Mouse (Mus musculus) testis, adult 2 months (tissue): ENCODE data around the gene Leng1.

Experiments
- CTCF ChIP-seq: fragments of 200-500 bp; IDR thresholded peaks from 2 replicates; pipeline ENCODE4 v1.5.1; 2012; ENCODE audit warnings: low read depth, mild to moderate bottlenecking, inconsistent platforms, low read length, moderate library complexity; ENCODE audit not compliant: control insufficient read depth, insufficient read depth, insufficient replicate concordance
- POLR2A ChIP-seq: fragments of 200-500 bp; IDR thresholded peaks from 2 replicates; pipeline ENCODE4 v1.6.1; 2012; ENCODE audit warnings: low read depth, mild to moderate bottlenecking, inconsistent platforms, low read length, moderate library complexity; ENCODE audit not compliant: control insufficient read depth

DNA sequence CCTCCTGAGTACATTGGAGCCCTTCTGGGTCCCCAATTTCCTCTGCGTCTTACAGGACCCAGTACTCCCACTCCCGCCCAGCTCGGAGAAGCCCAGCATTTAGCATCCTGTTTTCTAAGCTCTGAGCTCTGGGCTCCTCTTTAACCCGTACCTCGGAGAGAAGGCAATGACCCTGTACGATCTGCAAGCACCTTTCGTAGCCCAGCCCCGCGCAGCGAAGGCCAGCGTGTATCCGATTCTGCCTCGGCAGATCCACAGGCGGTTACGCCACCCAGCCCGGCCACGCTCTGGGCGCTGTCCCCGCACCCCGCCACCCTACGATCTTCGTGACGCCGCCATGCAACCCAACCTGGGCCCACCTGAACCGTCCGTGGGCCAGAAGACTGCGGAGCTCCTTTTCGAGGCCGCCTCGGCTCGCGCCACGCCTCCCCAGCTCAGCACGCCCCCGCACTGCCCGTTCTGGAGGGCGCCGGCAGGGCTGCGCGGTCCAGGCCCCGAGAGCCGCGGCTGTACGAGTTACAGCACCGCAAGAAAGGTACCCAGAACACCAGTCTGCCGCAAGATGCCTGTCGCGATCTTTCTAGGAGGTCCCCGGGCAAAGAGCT lies 26.8 kb upstream of the Leng1 start, which contains the start of gene Tsen34:
- TF ChIP-seq POLR2A (no peak), CTCF (no peak)
